Mouse (Mus musculus) cerebellum, adult 11 months (tissue): Measurements from ENCODE around the gene Numbl.
"Not testable (repeated sequence)": the region's sequence is repeated elsewhere in the genome, so short reads cannot be mapped to it uniquely, and the experiment has no call there.

Source experiments
- DNase-seq: peaks from one replicate; pipeline ENCODE4 v3.0.0; 2022

Numbl gene

DNA sequence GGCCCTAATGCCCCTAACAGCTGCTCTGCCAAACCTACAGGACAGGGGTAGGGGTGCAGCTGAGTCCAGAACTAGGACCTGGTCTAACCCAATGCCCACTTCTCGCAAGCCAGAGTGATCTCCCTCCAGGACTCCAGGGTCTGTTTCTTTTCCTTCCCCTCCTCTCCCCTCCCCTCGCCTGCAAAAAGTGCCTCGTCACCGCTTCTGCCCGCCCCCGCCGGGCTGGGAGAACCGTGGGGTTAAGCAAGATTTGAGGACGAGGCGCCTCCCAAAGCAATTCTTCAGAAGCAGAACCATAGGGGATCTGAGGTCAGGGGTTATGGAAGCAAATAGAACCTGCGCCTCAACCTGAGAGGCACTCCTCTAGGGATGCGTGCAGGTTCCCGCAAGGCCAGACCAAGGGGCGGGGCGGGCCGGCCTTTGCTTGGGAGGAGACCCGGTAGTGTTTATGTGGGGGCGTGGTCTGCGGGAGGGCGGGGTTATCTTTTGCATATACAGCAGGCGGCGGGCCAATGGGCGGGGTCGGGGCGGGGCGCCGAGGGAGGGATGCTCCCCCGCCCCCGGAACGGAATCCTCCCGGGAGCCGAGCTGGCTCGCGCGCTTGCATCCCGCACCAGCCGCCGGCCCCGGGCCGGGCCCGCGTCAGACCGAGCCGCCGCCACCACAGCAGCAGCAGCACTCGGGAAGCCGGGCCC lies at the start of gene Numbl:
Numbl (plus strand) TSS at position 229 of the 695 bp plus-strand sequence.
- DNase-seq: peak; percentile 95

DNA sequence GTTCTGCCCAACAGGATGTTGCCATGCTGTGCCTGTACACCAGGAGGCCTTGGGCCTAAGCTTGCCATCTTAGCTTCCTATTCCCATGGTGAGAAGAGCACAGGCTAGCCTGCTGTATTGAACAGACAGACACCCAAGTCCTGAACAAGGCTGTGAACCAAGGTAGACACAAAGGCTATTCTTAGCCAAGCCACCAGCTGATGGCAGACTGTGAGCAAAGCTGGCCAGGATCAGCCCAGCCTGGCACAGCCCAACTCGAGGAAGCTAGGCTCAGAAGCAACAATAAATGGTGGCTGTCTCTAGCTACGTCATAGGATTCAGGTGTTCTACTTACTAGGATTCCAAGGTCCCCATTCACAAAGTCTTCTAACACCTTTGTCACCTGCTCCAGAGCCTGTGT lies 45.6 kb upstream of the Numbl start:
- DNase-seq: no peak

DNA sequence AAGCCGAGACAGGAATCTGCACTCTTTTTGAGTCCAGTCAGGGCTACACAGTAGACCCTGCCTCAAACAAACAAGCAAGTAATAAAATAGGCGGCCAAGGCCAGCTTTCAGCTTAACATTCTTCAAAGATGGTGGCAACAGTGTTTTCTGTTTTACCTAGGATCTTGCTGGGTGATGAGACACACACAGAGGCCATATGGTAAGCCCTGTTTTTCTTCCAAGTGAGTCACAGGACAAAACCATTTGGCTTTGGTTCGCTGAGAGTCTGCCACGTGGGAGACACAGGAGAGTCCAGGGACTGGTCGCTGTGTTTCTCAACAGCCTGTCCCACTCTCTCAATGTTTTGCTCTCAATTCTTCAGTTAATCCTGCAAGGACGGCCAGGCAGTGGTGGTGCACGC lies 39.6 kb upstream of the Numbl start:
- peak; percentile 56 for DNase-seq

DNA sequence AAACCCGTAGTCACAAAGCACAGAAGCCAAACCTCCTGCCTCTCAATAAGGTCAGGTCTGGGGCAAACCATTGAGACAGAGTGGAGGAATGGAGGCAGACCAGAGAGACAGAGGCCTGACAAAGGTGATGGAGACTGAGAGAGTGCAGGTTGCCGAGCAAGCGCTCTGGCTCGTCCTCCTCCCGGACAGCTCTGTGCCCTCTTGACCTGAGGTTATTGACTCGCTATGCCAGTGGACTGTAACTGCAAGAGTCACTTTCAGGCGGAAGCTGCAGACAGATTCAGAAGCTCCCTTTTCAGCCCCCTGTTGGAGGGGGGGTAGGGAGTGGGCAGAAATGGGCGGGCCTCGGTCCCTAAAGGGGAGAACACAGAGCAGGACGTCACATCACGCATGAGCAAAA lies 38.3 kb upstream of the Numbl start:
- no peak for DNase-seq

DNA sequence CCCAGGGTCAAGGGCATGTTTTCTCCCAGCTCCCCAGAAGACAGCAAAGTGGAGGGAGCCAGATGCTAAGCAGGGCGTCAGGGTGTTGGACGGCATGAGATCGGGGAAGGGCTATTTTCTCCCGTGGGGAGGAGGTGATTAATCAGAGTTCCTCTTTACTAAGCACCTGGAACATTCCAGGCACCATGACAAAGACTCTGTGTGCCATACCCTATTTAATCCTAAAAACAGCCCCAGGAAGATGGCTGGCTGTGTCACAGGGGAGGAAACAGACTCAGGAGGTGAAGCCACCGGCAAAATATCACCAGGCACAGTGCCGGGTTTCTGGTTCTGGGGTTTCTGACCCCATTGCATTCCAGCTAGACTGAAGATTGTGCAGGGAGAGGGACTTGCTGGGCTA lies 36.3 kb upstream of the Numbl start:
- DNase-seq: no peak

DNA sequence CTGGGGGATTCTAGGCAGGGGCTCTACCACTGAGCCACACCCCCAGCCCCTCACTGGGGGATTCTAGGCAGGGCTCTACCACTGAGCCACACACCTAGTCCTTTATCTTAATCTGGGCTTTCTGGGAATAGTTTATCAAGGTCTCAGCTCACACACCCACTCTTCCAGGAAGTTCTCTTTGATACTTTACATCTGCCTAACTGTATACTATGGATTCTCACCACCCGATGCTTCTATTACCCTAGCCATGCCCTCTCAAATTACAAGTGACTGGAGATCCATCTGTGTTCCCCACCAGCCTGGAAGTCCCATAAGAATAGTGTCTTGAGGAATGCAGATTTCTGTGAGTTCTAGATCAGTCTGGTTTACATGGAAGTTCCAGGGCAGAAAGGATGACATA lies 35.7 kb upstream of the Numbl start:
- DNase-seq: no peak

DNA sequence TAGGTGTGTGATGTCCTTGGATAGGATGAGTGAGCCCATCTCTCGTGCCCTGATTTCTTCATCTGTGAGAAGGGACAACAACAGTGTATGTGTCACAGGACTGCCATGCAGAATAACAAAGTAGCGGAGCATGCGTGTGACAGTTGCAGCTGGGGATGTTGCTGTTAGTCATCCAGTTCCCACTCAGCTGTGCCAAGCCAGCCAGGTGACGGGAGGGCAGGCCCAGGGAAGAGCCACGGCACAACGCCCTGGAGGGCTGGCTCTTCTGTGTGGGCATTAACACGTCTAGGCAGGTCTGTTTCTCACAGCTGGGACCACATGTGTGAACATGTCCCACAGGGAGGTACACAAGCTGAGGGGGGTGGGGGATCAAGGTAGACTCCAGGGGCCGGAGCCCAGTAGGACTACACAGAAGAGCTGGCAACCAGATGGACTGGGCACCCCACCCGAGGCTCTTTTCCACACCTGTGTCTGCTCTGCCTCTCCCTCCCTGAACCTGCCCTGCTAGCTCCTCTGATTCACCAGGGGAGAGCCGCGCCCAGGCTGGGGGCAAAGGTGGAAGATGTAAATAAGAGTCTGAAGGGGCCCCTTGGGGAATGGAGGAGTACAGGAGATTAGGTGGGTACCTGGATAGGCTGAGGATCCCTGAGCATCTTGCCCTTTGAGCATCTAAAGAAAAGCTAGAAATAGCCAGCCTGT lies 33.2 kb upstream of the Numbl start:
- peak; percentile 38 for DNase-seq

DNA sequence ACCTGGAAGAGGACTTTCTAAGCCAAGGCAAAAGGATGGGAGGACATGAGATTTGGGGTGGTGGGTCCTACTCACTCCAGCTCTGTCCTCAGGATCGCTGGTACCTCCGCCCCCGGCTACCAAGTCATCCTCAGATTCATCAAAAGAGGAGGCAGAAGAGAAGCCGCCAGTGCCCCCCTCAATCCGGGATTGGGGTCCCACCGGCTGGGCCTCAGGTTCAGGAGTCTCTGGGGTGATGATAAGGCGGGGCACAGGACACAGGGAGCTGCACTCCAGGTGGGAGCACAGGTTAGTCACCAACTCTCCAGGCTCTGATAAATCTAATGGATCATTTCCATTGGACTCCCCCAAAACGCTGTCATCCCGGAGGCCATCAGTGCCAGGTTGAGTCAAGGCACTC lies 31.0 kb upstream of the Numbl start:
- no peak for DNase-seq

DNA sequence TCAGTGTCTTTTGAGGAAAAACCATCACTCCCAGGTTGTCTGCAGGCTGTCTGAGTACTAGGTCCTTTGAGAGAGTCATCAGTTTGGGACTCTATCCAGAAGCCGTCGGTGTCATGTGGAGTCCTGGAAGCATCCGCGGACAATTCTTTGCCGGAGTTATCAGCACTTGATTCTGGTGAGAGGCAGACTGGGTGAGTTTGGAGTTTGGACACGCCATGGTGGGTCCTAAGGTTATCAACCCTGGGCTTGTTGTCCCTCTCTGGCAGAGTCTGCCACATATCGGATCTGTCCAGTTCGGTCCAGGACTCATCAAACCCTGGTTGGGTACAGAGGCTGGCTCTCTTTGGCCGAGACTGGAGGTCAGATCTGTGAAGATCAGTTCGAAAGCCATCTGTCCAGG lies 30.6 kb upstream of the Numbl start:
- peak; percentile 44 for DNase-seq

DNA sequence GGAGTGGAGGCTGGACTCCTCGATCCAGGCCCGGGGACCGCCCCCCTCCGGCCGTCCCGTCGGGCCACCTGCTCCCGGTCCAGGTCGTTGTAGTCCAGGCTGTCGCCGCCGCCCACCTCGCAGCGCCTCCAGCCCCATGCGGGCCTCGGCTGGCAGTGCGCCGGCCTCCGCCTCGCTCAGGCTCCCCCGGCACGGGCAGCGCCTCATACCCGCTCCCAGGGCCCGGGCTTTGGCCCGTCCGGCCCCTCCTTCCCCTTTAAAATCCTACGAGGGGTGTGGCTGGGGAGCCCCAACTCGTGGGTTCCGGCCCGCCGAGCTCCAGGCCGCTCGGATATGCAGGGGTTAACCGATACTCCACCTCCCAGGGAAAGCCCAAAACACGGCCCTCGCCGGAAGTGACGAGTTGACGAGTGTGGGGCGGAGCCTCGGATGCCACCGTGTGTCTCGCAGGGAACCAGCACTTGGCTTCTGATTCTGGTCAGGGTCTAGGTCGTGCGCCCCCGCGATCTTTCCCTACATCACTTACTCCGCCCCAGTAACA lies 29.9 kb upstream of the Numbl start, which contains the start of gene Itpkc:
Itpkc (minus strand) TSS at position 381 of the 541 bp plus-strand sequence.
- peak; percentile 83 for DNase-seq

DNA sequence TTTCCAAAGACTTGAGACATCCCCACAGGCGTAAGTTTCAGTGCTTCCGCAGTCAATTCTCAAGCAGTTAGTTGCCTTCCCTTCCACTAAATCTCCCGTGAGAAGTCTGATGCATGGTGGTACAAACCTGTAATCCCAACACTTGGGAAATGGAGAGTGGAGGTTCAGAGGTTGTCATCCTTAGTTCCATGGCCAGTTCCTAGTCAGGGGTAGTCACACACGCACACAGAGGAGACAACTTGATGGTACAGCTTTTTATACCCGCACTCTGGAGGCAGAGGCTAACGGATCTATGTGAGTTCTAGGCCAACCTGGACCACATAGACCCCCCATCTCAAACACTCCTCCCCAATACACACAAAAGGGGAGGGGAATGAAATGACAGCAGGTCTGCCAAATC lies 29.4 kb upstream of the Numbl start:
- no peak for DNase-seq

DNA sequence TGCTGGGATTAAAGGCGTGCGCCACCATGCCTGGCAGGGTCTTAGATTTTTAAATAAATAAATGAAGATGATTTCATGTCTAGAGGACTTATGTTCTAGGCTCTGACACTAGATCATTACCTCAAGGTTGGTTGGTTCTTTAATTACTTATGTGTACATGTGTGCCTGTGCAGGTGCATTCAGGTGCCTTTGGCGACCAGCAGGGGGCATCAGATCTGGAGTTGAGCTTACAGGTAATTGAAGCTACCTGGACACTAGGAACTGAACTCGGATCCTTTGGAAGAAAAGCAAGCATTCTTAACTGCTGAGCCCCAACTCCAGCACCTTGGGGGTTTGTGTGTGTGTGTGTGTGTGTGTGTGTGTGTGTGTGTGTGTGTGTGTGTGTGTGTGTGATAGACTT lies 27.5 kb upstream of the Numbl start:
- DNase-seq: no peak

DNA sequence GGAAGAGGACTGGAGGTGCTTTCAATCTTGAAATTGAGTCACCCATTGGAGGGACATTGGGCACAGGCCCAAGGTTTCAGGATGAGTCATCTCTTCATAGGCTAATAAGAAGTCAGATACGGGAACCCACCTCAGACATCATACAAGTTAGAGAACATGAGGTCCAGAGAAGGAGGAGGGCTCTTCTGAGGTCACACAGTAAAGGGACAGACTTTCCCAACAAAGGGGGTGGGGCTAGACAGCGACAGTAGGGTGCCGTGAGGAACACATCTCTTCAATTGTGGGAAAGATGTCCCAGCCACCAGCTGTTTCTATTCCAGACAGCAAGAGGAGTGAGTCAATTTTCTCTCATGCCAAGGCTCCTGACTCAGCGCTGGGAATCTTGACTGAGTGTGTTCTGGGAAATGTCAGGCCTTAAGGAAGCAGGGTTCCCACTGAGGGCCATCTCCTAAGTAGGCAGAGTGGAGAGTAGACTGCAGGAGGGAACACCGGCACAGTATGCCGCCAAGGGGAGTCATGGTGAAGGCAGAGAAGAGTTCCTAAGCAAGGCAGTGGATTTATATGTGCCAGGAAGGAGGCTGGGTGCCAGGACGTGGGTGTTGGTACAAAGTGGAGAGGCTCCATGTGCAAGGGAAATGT lies 26.4 kb upstream of the Numbl start:
- DNase-seq: no peak

DNA sequence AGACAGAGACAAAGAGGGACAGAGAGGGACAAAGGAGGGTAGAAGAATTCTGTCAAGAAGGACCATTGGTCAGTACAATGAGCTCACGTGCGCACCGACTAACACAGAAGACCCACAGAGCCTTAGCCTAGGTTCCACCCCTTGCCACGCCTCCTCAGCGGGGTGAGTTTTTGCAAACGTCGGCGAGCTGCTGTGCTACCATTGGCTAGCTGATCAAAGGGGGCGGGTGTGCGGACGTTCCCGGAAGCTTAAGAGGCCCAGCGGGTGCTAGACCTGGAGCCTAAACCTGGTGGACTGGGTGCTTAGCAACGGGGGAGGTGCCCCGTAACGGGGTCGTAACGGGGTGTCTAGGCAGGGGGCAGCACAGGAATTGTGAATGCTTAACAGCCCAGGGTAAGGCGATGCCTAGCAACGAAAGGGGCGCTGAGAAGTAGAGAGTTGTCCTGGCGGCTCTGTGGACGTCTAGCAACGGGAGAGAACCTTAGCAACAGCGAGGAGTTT lies 25.4 kb upstream of the Numbl start, which contains the start of gene Coq8b:
Coq8b (plus strand) TSS at position 243 of the 501 bp plus-strand sequence.
- peak; percentile 88 for DNase-seq

DNA sequence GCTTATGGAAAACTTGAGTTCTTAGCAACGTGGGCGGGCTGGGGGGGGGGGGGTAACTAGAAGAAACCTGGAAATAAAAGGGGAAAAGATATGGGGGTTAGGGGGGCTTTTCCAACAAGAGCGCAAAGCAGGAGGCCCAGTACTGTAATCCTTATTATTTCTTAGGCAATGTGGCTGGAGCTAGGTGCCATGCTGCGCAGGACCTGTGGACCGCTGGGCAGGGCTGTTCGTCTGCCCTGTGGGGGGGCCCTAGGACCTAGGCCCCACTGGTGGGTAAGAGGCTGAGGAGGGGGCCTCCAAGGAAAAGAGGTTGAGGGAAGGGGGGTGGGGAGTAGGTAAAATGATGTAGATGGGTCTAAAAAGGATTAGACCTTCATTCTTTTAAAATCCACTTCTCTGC lies 24.9 kb upstream of the Numbl start:
- DNase-seq: no peak

DNA sequence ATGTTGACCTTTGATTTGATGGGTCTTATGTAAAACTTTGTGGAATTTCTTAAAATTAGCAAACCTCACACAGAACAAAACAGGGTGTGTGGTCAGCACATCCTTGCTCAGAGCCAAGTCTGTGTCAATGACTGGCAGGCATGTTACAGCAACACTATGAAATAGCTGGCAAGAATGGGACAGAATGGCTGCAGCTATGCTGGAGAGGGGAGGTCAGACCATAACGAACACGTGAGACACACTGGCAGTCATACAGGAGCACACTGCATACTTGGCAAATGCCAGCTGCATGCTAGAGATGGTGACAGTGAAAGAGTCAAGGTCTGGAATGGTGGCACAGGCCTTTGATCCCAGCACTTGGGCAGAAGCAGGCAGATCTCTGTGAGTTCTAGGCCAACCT lies 22.5 kb upstream of the Numbl start:
- DNase-seq: no peak

DNA sequence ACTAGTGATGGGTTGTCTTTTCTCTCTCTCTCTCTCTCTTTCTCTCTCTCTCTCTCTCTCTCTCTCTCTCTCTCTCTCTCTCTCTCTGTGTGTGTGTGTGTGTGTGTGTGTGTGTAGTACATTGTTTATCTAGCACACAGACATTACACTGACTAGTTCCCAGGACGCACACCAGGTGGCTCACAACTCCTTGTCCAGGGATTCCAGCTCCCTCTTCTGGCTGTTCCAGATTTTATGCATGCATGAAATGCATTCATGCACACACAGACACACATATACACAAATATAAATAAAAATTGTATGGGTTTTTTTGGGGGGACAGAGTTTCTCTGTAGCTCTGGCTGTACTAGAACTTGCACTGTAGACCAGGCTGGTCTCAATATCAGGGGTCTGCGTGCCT lies 20.7 kb upstream of the Numbl start:
- DNase-seq: no peak

DNA sequence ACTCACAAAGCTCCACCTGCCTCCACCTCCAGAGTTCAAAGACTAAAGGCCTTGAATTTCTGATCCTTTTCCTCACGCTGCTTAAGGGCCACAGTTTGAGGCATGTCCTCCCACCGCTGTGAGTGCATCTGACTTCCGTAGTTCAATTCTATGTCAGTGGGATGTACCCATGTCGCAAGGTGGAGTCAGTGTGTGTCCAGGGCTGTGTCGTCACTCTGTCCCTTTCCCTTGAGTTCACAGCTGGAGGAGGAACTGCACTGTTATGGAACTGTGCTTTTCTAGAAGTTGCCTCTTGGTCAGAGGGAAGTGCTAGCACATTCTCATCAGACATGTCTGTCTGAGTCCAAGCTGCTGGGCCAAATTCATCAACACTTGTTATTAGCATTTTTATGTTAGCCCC lies 19.7 kb upstream of the Numbl start:
- DNase-seq: no peak

DNA sequence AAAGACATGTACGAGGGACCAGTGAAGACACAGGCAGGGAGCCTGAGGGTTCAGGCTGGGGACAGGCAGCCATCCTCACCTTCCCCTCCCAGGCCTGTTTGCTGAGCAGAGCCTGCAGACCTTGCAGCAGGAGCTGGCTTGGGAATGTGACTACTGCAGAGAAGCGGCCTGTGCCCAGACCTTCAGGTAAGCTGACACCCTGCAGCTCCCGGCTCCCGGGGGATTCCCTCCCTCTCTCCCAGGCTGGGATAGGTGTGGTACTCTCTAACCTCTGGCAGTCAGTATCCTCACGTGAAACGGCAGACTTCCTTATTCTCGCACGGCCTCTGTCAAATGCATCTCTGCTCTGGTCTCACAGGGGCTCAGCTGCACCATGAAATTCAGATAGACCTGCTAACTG lies 15.0 kb upstream of the Numbl start:
- no peak for DNase-seq

DNA sequence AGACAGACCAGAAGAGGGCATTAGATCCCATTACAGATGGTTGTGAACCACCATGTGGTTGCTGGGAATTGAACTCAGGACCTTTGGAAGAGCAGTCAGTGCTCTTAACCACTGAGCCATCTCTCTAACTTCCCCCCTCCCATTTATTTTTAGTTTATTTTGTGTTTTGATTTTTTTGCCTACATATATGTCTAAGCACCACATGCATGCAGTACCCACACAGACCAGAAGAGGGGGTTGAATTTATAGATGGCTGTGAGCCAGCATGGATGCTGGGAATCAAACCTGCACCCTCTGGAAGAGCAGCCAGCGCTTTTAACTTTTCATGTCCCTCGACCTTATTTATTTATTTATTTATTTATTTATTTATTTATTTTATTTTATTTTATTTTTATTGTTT lies 14.1 kb upstream of the Numbl start:
- not testable (repeated sequence) for DNase-seq

DNA sequence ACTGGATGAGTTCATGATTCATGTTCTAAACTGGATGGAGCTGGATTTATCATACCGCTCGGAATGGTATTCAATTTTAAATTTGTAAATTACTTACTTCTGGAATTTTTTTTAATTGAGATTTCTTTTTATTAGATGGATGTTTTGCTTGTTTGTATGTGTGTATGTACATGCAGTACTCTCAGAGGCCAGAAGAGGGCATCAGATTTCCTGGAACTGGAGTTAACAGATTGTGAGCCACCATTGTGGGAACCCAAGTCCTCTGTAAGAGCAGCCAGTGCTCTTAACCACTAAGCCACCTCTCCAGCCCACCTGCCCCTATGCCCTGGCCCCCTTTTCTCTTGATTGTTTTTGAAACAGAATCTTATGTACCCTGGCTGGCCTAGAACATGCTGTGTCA lies 9.1 kb upstream of the Numbl start:
- DNase-seq: no peak

DNA sequence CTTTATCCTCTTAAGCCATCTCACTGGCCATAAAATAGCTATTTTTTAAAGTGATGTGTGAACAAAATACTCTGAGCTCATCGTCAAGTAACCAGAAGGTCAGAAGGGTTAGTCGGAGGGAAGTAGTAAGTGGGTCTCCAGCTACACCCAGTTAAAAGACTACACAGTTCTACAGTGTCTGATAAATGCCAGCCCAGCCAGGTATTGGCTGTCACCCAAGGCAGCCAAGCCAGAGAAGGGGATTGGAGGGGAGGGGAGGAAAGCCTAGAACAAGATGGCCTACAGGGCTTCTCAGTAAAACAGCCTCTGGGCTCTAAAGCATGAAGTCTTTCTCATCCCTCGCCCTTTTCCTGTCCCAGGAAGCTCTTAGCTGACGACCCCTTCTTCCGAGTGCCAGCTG lies 8.3 kb upstream of the Numbl start:
- no peak for DNase-seq

DNA sequence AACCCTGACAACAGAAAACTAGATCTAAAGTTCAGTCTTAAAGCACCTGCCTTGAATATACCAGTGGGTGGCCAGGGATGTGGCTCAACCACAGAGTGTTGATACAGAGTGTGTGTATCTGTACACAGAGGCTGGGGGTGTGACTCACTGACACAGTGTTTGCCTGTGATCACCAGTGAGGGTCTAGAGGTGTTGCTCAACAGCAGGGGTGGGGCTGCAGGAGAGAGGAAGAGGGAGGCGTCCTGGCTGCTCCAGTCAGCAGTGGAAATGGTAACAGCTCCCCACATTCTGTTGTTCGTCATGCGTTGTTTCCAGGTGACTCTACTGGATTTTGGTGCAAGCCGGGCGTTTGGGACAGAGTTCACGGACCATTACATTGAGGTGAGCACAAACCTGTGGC lies 6.3 kb upstream of the Numbl start:
- no peak for DNase-seq

DNA sequence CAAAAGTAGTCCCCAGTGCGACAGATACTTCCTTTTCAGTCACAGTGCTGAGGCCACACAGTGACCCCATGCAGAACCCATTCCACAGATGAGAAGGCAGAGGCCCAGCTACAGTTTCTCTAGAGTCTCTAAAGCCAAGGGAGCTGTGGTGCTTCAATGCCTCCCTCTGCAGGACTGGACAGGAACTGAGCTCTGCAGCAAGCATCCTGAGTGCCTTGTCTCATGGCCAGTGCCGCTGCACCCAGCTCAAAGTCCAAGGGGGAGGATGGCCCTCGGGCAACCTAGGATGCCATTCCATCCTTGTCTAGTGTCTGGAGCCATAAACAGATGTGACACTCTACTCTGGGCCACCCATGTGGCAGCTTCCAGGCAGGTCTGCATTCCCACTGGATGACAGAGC lies 2.5 kb upstream of the Numbl start:
- no peak for DNase-seq
